Mouse (Mus musculus) embryo, embryonic 9.5 days (tissue): ENCODE results near the gene Fam129b.

Experiments
- DNase-seq: peaks from one replicate; pipeline ENCODE4 v3.0.0-alpha.2; 2017; ENCODE audit errors: extremely low spot score

Fam129b gene

DNA sequence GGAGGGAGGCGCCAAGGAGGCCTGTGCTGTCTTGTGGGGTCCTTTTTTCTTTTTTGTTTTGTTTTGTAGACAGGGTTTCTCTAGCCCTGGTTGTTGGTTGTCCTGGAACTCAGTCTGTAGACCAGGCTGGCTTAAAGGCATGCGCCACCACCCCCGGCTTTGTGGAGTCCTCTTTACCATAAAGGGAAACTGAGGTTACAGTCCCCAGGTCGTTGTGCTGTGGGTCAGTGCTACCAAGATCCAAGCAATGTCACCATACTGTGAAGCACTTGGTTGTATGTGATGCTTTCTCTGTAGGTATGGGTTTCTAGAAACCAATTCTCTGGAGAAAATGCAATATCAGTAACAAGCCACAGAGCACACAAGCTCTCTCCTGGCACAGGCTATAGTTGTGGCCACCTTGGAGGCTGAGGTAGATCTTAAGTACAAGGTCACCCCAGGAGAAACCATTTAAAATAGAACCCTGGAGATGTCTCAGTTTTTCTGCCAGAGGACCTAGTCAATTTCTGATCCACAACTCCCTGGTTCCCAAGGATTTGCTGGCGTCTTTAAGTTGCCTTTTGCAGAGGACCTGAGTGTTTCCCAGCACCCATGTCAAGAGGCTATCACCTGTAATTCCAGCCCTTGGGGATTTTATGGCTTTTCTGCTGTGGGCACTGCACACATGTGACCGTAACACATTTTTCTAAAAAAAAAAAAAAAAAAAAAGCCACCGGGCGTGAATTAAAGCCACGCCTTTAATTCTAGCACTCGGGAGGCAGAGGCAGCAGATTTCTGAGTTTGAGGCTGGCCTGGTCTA lies 88.9 kb downstream of the Fam129b start:
- peak; percentile 37 for DNase-seq

DNA sequence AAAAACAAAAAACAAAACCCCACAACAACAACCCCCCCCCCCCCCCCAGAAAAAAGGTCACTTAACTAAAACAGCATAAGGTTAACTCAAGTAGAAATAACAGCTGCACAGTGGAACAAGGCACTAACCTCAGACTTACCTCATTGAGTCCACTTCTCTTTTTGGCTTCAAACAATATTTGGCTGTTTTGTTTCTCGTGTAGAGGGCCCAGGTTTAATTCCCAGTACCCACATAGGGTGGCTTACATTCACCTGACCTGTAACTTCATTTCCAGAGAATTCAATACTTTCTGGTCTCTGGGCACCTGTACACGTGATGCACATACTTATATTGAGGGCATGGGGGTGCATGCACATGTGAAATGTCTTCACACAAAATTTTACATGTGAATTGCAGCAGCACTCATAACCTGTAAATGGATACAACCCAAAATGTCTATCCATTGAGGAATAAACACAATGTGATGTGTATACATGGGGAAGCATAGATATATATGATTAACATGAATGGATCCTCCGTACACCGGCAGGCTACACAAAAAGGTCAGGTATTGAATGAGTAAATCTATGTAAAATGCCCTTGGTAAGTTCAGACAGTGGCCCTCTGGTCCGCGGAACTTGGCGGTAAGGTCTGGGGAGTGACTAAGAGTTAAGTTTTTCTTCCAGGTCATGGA lies 89.7 kb downstream of the Fam129b start:
- DNase-seq = peak; percentile 55

DNA sequence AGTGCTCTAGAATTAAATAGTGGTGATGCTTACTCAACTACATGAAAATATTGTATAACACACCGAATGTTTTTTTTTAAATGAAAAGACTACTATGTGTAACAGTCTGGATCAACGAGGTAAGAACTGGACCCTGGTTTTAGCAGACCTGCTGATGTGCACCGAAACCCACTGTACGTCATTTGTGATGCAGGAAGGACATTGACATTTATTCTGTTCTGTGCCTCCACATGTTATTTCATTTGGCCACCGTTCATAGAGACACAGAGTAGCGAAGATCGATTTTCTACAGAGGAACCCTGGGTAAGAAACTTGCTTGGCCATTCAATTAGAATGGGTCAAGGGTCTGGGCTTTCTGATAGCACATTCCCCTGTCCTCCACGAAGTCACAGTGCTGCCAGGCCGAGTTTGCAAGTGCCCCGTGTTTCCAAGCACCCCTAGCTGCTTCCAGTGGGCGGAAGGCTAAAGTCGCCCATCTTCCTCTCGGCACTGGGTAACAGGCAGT lies 90.3 kb downstream of the Fam129b start:
- DNase-seq = no peak

DNA sequence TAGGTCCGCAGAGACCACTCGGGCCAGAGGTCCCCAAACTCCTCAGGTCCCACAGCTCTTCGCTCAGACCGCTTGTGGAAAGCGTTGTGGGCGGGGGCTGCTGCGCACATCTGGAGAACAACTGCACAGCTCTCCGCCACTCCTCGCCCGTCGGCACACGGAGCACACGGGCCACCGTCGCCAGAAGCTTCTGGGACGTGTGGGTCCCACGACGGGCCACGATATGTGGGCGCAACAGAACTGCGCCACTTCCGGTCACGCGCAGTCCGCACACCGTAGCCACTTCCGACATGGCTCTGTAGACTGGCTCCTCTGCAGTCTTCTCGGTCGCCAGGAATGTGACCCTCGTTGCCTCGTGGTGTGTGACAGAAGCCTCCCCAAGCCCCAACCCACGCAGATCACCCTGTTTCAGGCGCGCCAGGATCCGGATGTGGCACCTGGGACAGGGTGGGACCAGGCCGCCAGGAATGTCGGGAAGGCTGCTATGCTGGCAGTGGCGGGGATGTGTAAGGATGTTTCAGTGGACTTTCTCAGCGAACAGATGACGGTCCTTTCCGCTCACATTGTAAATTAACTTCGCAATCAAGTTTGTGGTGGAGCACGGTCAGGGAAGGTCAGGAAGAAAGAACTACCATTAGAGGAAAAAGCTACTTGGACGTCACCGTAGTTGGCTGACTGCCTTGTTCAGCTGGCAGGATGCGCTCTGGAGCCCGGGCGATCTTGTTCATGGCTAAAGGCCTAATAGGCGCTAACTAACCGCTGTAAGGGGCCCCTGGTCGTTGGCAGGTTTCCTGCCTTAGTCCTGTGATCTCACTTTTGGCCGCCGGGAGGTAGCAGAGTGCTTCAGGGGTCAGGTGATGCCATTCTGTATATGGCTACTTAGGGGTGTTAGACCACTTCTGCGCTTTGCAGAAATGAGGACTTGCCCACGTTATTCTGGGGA lies 91.0 kb downstream of the Fam129b start:
- DNase-seq = peak; percentile 84

DNA sequence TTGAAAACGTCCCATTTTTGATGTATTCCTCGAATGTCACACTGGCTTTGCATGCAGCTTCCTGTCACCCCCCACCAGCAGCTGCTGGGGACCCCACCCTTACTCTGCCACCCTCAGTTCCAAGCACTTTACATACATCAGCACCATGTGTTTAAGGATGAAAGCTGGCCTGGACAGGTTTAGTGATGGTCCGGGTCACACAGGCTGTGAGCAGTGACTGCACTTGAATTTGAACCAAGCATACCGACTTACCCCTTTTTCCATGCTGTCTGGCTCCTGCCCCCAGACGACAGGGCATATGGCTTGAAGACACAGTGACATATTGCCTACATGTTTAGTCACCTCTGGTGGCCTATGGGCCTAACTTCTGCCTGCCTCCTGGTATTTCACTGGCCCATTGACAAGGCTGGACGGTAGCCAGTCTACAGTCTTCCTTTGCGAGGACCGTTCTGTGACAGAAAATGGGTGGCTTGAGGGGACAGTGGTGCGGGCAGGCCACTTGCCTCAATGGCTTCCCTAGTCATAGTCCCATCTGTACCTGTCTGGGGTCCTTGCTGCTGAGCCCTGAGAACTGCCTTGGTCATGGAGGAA lies 92.2 kb downstream of the Fam129b start:
- no peak for DNase-seq

DNA sequence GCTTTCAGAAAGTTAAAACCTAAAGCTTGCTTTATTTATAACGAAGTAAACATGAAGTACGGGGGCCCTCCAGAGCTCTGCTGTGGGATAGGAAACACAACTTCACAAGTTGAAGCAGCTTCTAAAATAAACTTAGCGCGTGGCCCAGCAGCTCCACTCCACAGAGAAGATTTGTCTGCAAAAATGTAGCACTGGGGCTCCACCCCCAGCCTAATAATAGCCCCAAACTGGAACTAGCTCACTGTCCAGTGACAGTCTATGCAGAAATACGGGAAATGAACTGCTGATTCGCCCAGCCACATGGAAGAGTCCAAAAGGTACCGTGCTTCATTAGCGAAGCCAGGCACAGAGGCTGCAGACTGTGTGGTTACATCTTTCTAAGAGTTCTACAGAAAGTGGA lies 93.4 kb downstream of the Fam129b start:
- DNase-seq = no peak

DNA sequence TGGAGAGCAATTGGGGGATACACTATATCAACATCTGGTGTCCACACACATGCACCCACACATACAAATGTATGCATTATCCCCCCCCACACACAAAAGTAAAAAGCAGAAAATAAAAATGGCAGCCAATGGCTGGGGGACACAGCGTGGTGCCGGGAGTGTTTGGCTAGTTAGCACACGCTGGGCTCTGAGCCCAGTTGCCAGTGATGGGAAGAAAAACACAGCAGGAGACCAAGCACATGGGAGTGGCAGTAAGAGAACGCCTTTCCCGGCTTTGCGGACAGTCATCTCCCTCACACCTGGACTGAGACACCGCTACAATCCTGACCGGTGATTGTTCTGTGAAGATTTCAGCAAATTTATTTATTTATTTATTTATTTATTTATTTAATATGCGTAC lies 95.3 kb downstream of the Fam129b start:
- no peak for DNase-seq

DNA sequence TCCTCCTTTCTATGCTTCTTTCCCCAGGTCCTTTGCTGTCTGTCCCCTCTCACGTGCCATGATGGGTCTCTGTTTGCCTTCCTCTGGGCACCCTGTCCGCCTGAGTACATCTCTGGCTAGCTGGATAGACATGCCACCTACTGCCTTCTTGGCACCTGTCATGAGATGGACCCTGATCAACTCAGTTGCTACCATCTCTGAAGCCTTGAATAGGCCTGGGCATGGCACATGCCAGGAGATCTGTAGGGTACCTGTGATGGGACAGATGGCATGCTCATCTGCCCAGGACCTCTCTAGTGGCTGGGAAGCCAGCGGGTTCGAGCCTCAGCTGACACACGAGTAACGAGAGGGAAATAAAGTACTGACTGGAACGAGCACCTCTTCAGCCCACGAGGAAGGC lies 98.3 kb downstream of the Fam129b start:
- DNase-seq = no peak
